Mouse (Mus musculus) left cerebral cortex, adult 18-20 months (tissue): ENCODE measurements around the gene Unc93a2. TPM values are rescaled to one million over a fixed set of nuclear protein-coding genes. Genes with fewer than 3 reads are reported as not detected.
"Not testable (repeated sequence)": the region's sequence is repeated elsewhere in the genome, so short reads cannot be mapped to it uniquely, and the experiment has no call there.

Source experiments
- DNase-seq, 2 experiments: peaks; one replicate each; pipeline ENCODE4 v3.0.0; 2021 to 2022; ENCODE audit warnings: low spot score in 2 of 2, mixed read lengths in 1 of 2
- total RNA-seq, 2 experiments: library from RNA; stranded (reverse); gene quantifications; 2 replicates each; pipeline ENCODE4 v1.2.3; 2021

Unc93a2 gene
- total RNA-seq, 2 experiments from 2014 or later: not detected

- not testable (repeated sequence) for DNase-seq
These were observed 8.1 kb downstream of the Unc93a2 start for GRCm38 (mm10) chr17:7376951-7377700.

- DNase-seq: not testable (repeated sequence)
These were observed 13.4 kb downstream of the Unc93a2 start, which contains the start of gene Gm49630 for GRCm38 (mm10) chr17:7371879-7372278. Gene Gm49630, minus strand, starts transcription at chr17:7371979.

- DNase-seq: not testable (repeated sequence)
These were observed 15.9 kb downstream of the Unc93a2 start for GRCm38 (mm10) chr17:7369401-7369800.

- not testable (repeated sequence) for DNase-seq
These were observed 18.4 kb downstream of the Unc93a2 start for GRCm38 (mm10) chr17:7366676-7367374.

- DNase-seq: not testable (repeated sequence)
These were observed 19.0 kb downstream of the Unc93a2 start for GRCm38 (mm10) chr17:7366265-7366664.

GRCm38 (mm10) chr17:7365615-7366014, 19.6 kb downstream of the Unc93a2 start:
- not testable (repeated sequence) for DNase-seq

GRCm38 (mm10) chr17:7360749-7361465, 24.4 kb downstream of the Unc93a2 start:
- DNase-seq: not testable (repeated sequence)

GRCm38 (mm10) chr17:7359806-7360205, 25.5 kb downstream of the Unc93a2 start:
- DNase-seq: not testable (repeated sequence)

GRCm38 (mm10) chr17:7352596-7352995, 32.7 kb downstream of the Unc93a2 start, which contains the start of gene Ttll2:
Gene Ttll2, minus strand, starts transcription at chr17:7352696.
- not testable (repeated sequence) for DNase-seq

GRCm38 (mm10) chr17:7348765-7349164, 36.5 kb downstream of the Unc93a2 start:
- not testable (repeated sequence) for DNase-seq

- DNase-seq: not testable (repeated sequence)
These were observed 47.9 kb downstream of the Unc93a2 start for GRCm38 (mm10) chr17:7337381-7337780.

GRCm38 (mm10) chr17:7332745-7333144, 52.5 kb downstream of the Unc93a2 start:
- not testable (repeated sequence) for DNase-seq

- not testable (repeated sequence) for DNase-seq
These were observed 58.8 kb downstream of the Unc93a2 start for GRCm38 (mm10) chr17:7326415-7326814.

GRCm38 (mm10) chr17:7324346-7324745, 60.9 kb downstream of the Unc93a2 start, which contains the start of gene Tcp10a:
Gene Tcp10a, plus strand, starts transcription at chr17:7324646.
- not testable (repeated sequence) for DNase-seq

GRCm38 (mm10) chr17:7319789-7320188, 65.5 kb downstream of the Unc93a2 start:
- DNase-seq: not testable (repeated sequence)

GRCm38 (mm10) chr17:7315693-7316382, 69.4 kb downstream of the Unc93a2 start:
- not testable (repeated sequence) for DNase-seq
